Mouse (Mus musculus) bone marrow macrophage, adult 2 months (primary cell): ENCODE results near the gene Mycn. TPM values are rescaled to one million over a fixed set of nuclear protein-coding genes. Genes with fewer than 3 reads are reported as not detected.

Experiments used
- H3K27ac ChIP-seq: 2 replicates; pipeline ENCODE4 v1.5.1; 2012; ENCODE audit warnings: low read depth, low read length; ENCODE audit not compliant: insufficient read depth
- H3K4me1 ChIP-seq: 2 replicates; pipeline ENCODE4 v1.6.1; 2012; ENCODE audit warnings: low read length; ENCODE audit not compliant: control insufficient read depth, insufficient read depth
- H3K4me3 ChIP-seq: 2 replicates; pipeline ENCODE4 v1.5.1; 2012; ENCODE audit warnings: mild to moderate bottlenecking, low read length, moderate library complexity; ENCODE audit not compliant: insufficient read depth
- CTCF ChIP-seq: IDR thresholded peaks from 2 replicates; pipeline ENCODE4 v1.5.1; 2012; ENCODE audit warnings: low read depth, mild to moderate bottlenecking, low read length, moderate library complexity
- POLR2A ChIP-seq: IDR thresholded peaks from 2 replicates; pipeline ENCODE4 v1.6.1; 2012; ENCODE audit warnings: mild to moderate bottlenecking, low read depth, low read length, borderline replicate concordance
- polyA plus RNA-seq: library from polyadenylated mRNA; stranded (reverse); fragments of >200 nt; gene quantifications from 2 replicates; pipeline ENCODE4 v1.2.4, GENCODE M21; 2012; ENCODE audit not compliant: missing spikeins, insufficient read depth, insufficient read length

The Mycn gene
- polyA plus RNA-seq, 1 experiment: not detected

DNA sequence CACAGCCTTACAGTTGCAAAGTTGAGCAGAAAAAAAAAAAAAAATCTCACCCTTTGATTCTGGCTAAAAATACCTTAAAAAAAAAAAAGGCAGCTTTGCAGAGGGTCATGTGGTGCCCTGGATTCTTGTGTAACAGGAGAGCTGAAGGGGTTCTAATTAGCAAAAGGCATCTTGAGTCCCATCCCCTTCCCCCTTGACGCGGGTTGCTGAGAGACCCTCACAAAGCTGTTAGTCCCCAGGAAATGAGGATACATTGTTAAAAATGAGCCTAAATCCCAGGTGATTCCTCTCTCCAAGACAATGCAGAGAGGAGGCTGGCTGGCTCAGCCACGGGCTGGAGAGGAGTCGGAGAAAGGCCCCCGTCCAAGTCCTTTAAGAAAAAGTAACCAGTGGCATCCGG, 36.6 kb downstream of the Mycn start:
- Histone ChIP-seq H3K4me1 (no peaks in the 10 kb centered on the region), H3K4me3 (no peak overlapping the region), H3K27ac (no peak overlapping the region)
- TF ChIP-seq POLR2A (no peak), CTCF (no peak)

DNA sequence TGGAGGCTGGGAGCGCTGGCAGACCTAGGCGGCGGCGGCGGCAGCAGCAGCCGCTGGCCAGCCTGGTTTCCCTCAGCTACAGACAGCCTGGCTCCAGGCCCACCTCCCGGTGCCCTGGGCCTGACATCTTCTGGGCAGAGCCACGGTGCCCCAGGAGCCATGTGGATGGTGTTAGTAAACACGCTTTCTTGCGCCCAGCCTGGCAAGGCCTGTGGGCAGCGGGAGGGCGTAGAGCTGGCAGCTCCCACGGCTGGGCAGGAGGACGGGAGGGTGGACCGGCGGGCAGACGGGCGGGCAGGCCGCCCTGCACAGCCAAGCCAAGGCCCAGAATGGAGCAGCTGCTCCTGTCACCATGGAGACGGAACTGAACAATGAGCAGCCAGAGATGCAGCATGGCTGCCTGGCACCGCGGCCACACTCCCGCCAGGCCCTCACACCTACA, 37.2 kb downstream of the Mycn start:
- no peak overlapping the region for H3K27ac ChIP-seq
- no peak overlapping the region for H3K4me3 ChIP-seq
- TF ChIP-seq POLR2A: no peak
- TF ChIP-seq CTCF: no peak
- no peaks in the 10 kb centered on the region for H3K4me1 ChIP-seq

DNA sequence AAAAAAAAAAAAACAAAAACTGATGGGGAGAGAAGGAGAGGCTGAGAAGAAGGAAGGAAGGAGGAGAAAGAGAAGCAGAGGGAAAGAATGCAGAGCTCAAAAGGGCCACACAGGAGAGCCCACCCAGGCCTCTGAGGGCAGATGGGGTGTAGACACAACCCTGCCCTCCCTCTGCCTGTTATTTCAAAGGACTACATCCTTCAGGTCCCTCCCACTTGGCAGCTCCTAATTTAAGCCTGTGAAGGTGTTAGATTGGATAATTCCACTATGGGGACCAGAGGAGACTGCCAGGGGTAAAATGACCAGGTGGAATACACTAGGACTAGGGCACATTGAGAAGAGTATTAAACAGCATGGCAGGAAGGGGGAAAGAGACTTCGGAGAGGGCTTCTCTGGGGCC, 37.6 kb downstream of the Mycn start:
- no peak for TF ChIP-seq CTCF
- TF ChIP-seq POLR2A: no peak
- no peak overlapping the region for H3K4me3 ChIP-seq
- H3K4me1 ChIP-seq: no peaks in the 10 kb centered on the region
- no peak overlapping the region for H3K27ac ChIP-seq

- Histone ChIP-seq H3K27ac (no peak overlapping the region), H3K4me1 (no peaks in the 10 kb centered on the region), H3K4me3 (no peak overlapping the region)
- TF ChIP-seq POLR2A: no peak
- no peak for TF ChIP-seq CTCF
Observed at GRCm38 (mm10) chr12:12902403-12902802, 39.3 kb downstream of the Mycn start.

DNA sequence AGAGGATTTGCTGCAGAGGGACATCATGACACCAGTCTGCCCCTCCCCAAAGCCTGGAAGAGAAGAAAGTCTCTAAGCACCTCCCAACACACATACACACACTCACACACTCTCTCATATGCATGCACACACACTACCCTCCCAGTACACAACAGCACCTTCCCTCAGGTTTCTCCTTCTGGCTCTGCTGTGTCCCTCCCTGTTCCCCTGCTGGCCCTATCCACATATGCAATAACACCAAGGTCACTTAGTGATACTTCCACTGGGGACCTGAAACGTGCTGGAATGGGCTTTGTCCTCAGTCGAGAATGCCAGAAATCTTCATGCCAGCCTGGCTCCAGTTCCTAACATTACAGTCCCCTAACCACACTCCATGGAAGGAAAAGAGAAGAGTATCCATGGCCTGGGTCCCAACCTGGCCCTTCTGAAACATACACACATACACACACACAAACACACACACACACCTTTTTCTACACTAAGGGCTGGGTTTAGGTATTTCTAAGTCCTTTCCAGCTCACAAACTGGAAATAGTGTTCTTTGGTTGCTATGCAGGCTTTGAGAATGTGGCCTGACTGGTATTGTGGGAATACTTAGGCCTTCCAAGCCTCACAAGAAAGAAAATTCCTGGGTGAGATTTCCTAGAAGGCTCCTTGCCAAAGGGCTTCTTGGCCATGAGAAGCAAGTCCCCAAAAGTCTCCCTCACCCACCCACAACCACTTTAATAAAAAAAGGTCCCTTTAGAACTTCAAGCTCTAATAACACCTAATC, 43.2 kb downstream of the Mycn start:
- no peak overlapping the region for H3K4me3 ChIP-seq
- H3K27ac ChIP-seq: no peak overlapping the region
- no peaks in the 10 kb centered on the region for H3K4me1 ChIP-seq
- no peak for TF ChIP-seq POLR2A
- TF ChIP-seq CTCF: no peak

DNA sequence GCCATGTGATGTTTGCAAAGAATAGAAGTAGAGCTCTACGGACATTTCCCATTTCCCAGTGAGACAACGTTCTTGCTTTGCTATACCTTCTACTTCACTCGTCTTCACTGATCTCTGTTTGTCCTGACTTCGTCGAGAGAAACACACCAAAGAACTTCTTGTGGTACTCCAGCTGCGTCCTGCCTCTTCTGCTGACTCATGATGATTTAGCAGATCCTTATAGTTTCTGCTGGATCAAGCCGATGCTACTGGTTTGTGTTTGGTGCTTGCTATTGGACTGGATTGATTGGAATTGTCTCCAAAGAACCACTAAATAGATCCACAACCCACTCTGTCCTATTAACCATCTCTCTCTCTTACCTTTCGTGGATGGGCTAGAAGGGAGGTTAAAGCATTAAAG, 47.7 kb downstream of the Mycn start:
- H3K27ac ChIP-seq: no peak overlapping the region
- H3K4me3 ChIP-seq: no peak overlapping the region
- no peaks in the 10 kb centered on the region for H3K4me1 ChIP-seq
- TF ChIP-seq CTCF (no peak), POLR2A (no peak)

- TF ChIP-seq POLR2A: no peak
- no peak for TF ChIP-seq CTCF
- Histone ChIP-seq H3K27ac (no peak overlapping the region), H3K4me3 (no peak overlapping the region), H3K4me1 (no peaks in the 10 kb centered on the region)
Observed at GRCm38 (mm10) chr12:12886191-12886889, 55.4 kb downstream of the Mycn start.
